Mouse (Mus musculus) kidney, adult 2 months (tissue): ENCODE measurements at regions not wholly inside any gene's neighbourhood (a gene's known extent, or its start where the extent isn't known, plus 50 kb on each side); places are given as distances from the start of the nearest gene placed in this dataset.

ENCODE experiments used
- DNase-seq: peaks from one replicate; pipeline ENCODE4 v3.0.0; 2021
- H3K27ac ChIP-seq: fragments of 200-500 bp; 2 replicates; pipeline ENCODE4 v1.5.1; 2012; ENCODE audit warnings: low read depth, low read length, control low read depth, inconsistent platforms; ENCODE audit not compliant: insufficient read depth
- H3K27me3 ChIP-seq: fragments of 200-500 bp; replicated peaks from 2 replicates; pipeline ENCODE4 v1.6.1; 2012; ENCODE audit warnings: mild to moderate bottlenecking, moderate library complexity, low read length, inconsistent platforms; ENCODE audit not compliant: control insufficient read depth, insufficient read depth
- H3K36me3 ChIP-seq: fragments of 200-500 bp; 2 replicates; pipeline ENCODE4 v1.6.1; 2012; ENCODE audit warnings: mild to moderate bottlenecking, moderate library complexity, low read length, inconsistent platforms; ENCODE audit not compliant: control insufficient read depth, insufficient read depth
- H3K4me1 ChIP-seq: fragments of 200-500 bp; 2 replicates; pipeline ENCODE4 v1.6.1; 2011; ENCODE audit warnings: low read length; ENCODE audit not compliant: control insufficient read depth, insufficient read depth
- H3K4me3 ChIP-seq: fragments of 200-500 bp; 2 replicates; pipeline ENCODE4 v1.5.1; 2011; ENCODE audit warnings: mild to moderate bottlenecking, low read depth, low read length, control low read depth; ENCODE audit not compliant: insufficient read depth
- CTCF ChIP-seq: fragments of 200-500 bp; conservative IDR thresholded peaks from 2 replicates; pipeline ENCODE4 v1.5.1; 2011; ENCODE audit warnings: low read depth, mild to moderate bottlenecking, control low read depth, low read length, moderate library complexity, mixed read lengths; ENCODE audit not compliant: insufficient read depth, insufficient read length
- POLR2A ChIP-seq: fragments of 200-500 bp; IDR thresholded peaks from one replicate; pipeline ENCODE4 v1.6.1; 2011; ENCODE audit warnings: low read depth, low read length, control low read depth
- WGBS: fragments of 180-500 bp; shearing (Covaris S2); methylation state at CpG from one replicate; pipeline ENCODE4 v1.1.7; 2018; 5-methylcytosine and 5-hydroxymethylcytosine counted together

- Histone ChIP-seq H3K4me3 (no peak overlapping the region), H3K4me1 (no peaks in the 10 kb centered on the region; the same call in 1 of the 2 replicates), H3K27me3 (peaks cover 5% of the 10 kb centered on the region; the same call in 1 of the 2 replicates), H3K36me3 (no peaks in the 10 kb centered on the region), H3K27ac (no peak overlapping the region)
- 81% methylated on average over 12 of the region's 12 CpGs for WGBS
- no peak for DNase-seq
- TF ChIP-seq CTCF (no peak), POLR2A (no peak)
Measured at GRCm38 (mm10) chr10:92163851-92164647, 558.2 kb downstream of the Nedd1 start.

- peaks cover 5% of the 10 kb centered on the region; the same call in 1 of the 2 replicates for H3K27me3 ChIP-seq
- TF ChIP-seq POLR2A (no peak), CTCF (no peak)
- no peak overlapping the region for H3K4me3 ChIP-seq
- DNase-seq: no peak
- H3K36me3 ChIP-seq: no peaks in the 10 kb centered on the region
- H3K4me1 ChIP-seq: no peaks in the 10 kb centered on the region; the same call in 1 of the 2 replicates
- H3K27ac ChIP-seq: no peak overlapping the region
- 29% methylated on average over 7 of the region's 7 CpGs for WGBS
Measured at GRCm38 (mm10) chr10:92163071-92163504, 559.1 kb downstream of the Nedd1 start.

- H3K4me3 ChIP-seq: peak overlapping the region; percentile 1; the same call in 1 of the 2 replicates
- no peaks in the 10 kb centered on the region; the same call in 1 of the 2 replicates for H3K4me1 ChIP-seq
- TF ChIP-seq POLR2A: no peak
- TF ChIP-seq CTCF: no peak
- H3K36me3 ChIP-seq: no peaks in the 10 kb centered on the region
- WGBS: 1% methylated on average over 29 of the region's 29 CpGs
- H3K27me3 ChIP-seq: peaks cover 5% of the 10 kb centered on the region; the same call in 1 of the 2 replicates
- peak; percentile 6 for DNase-seq
- no peak overlapping the region for H3K27ac ChIP-seq
Measured at GRCm38 (mm10) chr10:92162473-92163011, 559.7 kb downstream of the Nedd1 start.

- WGBS: 36% methylated on average over 9 of the region's 9 CpGs
- Histone ChIP-seq H3K27ac (no peak overlapping the region), H3K27me3 (peaks cover 5% of the 10 kb centered on the region; the same call in 1 of the 2 replicates), H3K36me3 (no peaks in the 10 kb centered on the region), H3K4me3 (no peak overlapping the region), H3K4me1 (no peaks in the 10 kb centered on the region; the same call in 1 of the 2 replicates)
- DNase-seq: no peak
- TF ChIP-seq POLR2A (no peak), CTCF (no peak)
Measured at GRCm38 (mm10) chr10:92161501-92161900, 560.7 kb downstream of the Nedd1 start.

GRCm38 (mm10) chr10:92146263-92146662 lies 576.0 kb downstream of the Nedd1 start:
- H3K27me3 ChIP-seq: no peaks in the 10 kb centered on the region
- TF ChIP-seq POLR2A: no peak
- TF ChIP-seq CTCF: no peak
- DNase-seq: peak; percentile 1
- WGBS: 42% methylated on average over 3 of the region's 3 CpGs
- no peaks in the 10 kb centered on the region for H3K4me1 ChIP-seq
- H3K27ac ChIP-seq: no peak overlapping the region
- no peak overlapping the region for H3K4me3 ChIP-seq
- H3K36me3 ChIP-seq: no peaks in the 10 kb centered on the region

- WGBS: 49% methylated on average over 5 of the region's 5 CpGs
Measured at GRCm38 (mm10) chr10:92135521-92135920, 586.7 kb downstream of the Nedd1 start.

GRCm38 (mm10) chr10:92112790-92113189 lies 609.4 kb downstream of the Nedd1 start:
- H3K27me3 ChIP-seq: no peaks in the 10 kb centered on the region; the same call in 1 of the 2 replicates
- no peak for TF ChIP-seq POLR2A
- TF ChIP-seq CTCF: no peak
- H3K4me1 ChIP-seq: no peaks in the 10 kb centered on the region
- no peaks in the 10 kb centered on the region for H3K36me3 ChIP-seq
- no peak for DNase-seq
- H3K4me3 ChIP-seq: no peak overlapping the region
- 44% methylated on average over 2 of the region's 2 CpGs for whole genome bisulfite sequencing
- no peak overlapping the region for H3K27ac ChIP-seq

More at GRCm38 (mm10) chr10:92135521-92135920, 586.7 kb downstream of the Nedd1 start:
- Histone ChIP-seq H3K36me3 (no peaks in the 10 kb centered on the region), H3K27ac (no peak overlapping the region), H3K4me3 (no peak overlapping the region), H3K27me3 (no peaks in the 10 kb centered on the region), H3K4me1 (no peaks in the 10 kb centered on the region)
- DNase-seq: no peak
- no peak for TF ChIP-seq POLR2A
- no peak for TF ChIP-seq CTCF
